Mouse (Mus musculus) neutrophil, adult 5-6 weeks (primary cell): Measurements from ENCODE around the gene Fam169b. TPM values are rescaled to one million over a fixed set of nuclear protein-coding genes. Genes with fewer than 3 reads are reported as not detected.

ENCODE experiments used
- ATAC-seq: fragments of 151-379, 151-347 bp; 2 replicates; pipeline ENCODE4 v1.8.0; 2017; ENCODE audit warnings: mild to moderate bottlenecking, moderate TSS enrichment; ENCODE audit not compliant: insufficient number of reproducible peaks, poor library complexity, low FRiP score, severe bottlenecking; ENCODE audit errors: extremely low read depth
- total RNA-seq: library from RNA; stranded (forward); fragments of 200-1000 nt; gene quantifications from 2 replicates; pipeline ENCODE4 v1.2.3, GENCODE M21; 2017

The Fam169b gene
- total RNA-seq, 1 experiment from 2014 or later, result 52.1 TPM

- ATAC-seq, result no peak
These were observed 33.1 kb downstream of the Fam169b start for GRCm38 (mm10) chr7:68306756-68307155.

- ATAC-seq, result no peak
These were observed 37.8 kb downstream of the Fam169b start for GRCm38 (mm10) chr7:68311469-68311868.

GRCm38 (mm10) chr7:68312395-68312794, 38.8 kb downstream of the Fam169b start:
- ATAC-seq, result no peak

- ATAC-seq, result no peak
These were observed 39.6 kb downstream of the Fam169b start for GRCm38 (mm10) chr7:68313038-68313782.

GRCm38 (mm10) chr7:68314286-68314685, 40.6 kb downstream of the Fam169b start:
- no peak for ATAC-seq

GRCm38 (mm10) chr7:68315068-68315467, 41.4 kb downstream of the Fam169b start:
- ATAC-seq, result no peak

GRCm38 (mm10) chr7:68318006-68318788, 44.6 kb downstream of the Fam169b start:
- no peak for ATAC-seq

GRCm38 (mm10) chr7:68318979-68319378, 45.3 kb downstream of the Fam169b start:
- ATAC-seq, result no peak

- ATAC-seq, result no peak
These were observed 46.6 kb downstream of the Fam169b start for GRCm38 (mm10) chr7:68320078-68320810.

GRCm38 (mm10) chr7:68323051-68323450, 49.4 kb downstream of the Fam169b start:
- peak; percentile 33; the same call in 1 of the 2 replicates for ATAC-seq

GRCm38 (mm10) chr7:68326190-68326722, 52.6 kb downstream of the Fam169b start:
- no peak for ATAC-seq

GRCm38 (mm10) chr7:68329000-68329399, 55.4 kb downstream of the Fam169b start:
- no peak for ATAC-seq

GRCm38 (mm10) chr7:68332799-68333198, 59.2 kb downstream of the Fam169b start:
- ATAC-seq, result no peak

GRCm38 (mm10) chr7:68337080-68337781, 63.6 kb downstream of the Fam169b start:
- ATAC-seq, result no peak

- ATAC-seq, result no peak
These were observed 65.0 kb downstream of the Fam169b start for GRCm38 (mm10) chr7:68338680-68339079.

GRCm38 (mm10) chr7:68344561-68344960, 70.9 kb downstream of the Fam169b start:
- ATAC-seq, result no peak

- ATAC-seq, result no peak
These were observed 72.3 kb downstream of the Fam169b start for GRCm38 (mm10) chr7:68345963-68346362.

- ATAC-seq, result no peak
These were observed 81.9 kb downstream of the Fam169b start for GRCm38 (mm10) chr7:68355325-68356076.
